Mouse (Mus musculus) limb, embryonic 12.5 days (tissue): Measurements from ENCODE around the gene Abcg4. TPM values are rescaled to one million over a fixed set of nuclear protein-coding genes. Genes with fewer than 3 reads are reported as not detected.

Source experiments
- microRNA-seq: library from miRNA; unstranded; fragments of <30 nt; microRNA quantifications from one replicate; pipeline ENCODE4, GENCODE M21; 2017
- polyA plus RNA-seq: library from polyadenylated mRNA; unstranded; fragments of >200 nt; fragmentation: Nextera tagmentation; extraction: Ambion mirVana; gene quantifications from 2 replicates; pipeline ENCODE4 v1.2.1, GENCODE M21; 2016

Abcg4 gene
- polyA plus RNA-seq, 1 experiment from 2014 or later = 7.0 TPM

Small RNA genes within 50 kb of the gene (microRNA-seq; reads per million reads assigned to microRNA genes)
- gene Gm44335 = 0.93 reads per million

Other genes with a start within 250 kb of the Abcg4 start
- 0.47 TPM in 1 of 2 replicates, not detected in the other for gene Thy1, start 245.2 kb downstream of the Abcg4 start, polyA plus RNA-seq
- 8.5 and 11.0 TPM in 2 replicates for gene Usp2, start 221.6 kb downstream of the Abcg4 start, polyA plus RNA-seq
- gene Mfrp, start 186.9 kb downstream of the Abcg4 start, polyA plus RNA-seq = 0.29 and 0.40 TPM in 2 replicates
- gene C1qtnf5, start 181.4 kb downstream of the Abcg4 start, polyA plus RNA-seq = 0.84 TPM in 1 of 2 replicates, not detected in the other
- gene Gm49380, start 175.1 kb downstream of the Abcg4 start, polyA plus RNA-seq = 0.08 and 0.17 TPM in 2 replicates
- gene Rnf26, start 175.1 kb downstream of the Abcg4 start, polyA plus RNA-seq = 89.6 and 91.4 TPM in 2 replicates
- 18.0 and 18.1 TPM in 2 replicates for gene Mcam, start 154.1 kb downstream of the Abcg4 start, polyA plus RNA-seq
- 18.4 and 18.7 TPM in 2 replicates for gene Cbl, start 54.6 kb downstream of the Abcg4 start, polyA plus RNA-seq
- gene Ccdc153, start 47.9 kb downstream of the Abcg4 start, polyA plus RNA-seq = not detected in 2 replicates
- not detected in 2 replicates for gene Pdzd3, start 37.1 kb downstream of the Abcg4 start, polyA plus RNA-seq
- gene Nlrx1, start 20.0 kb downstream of the Abcg4 start, polyA plus RNA-seq = 5.3 and 6.7 TPM in 2 replicates
- gene Hinfp, start 17.1 kb upstream of the Abcg4 start, polyA plus RNA-seq = 29.1 and 33.2 TPM in 2 replicates
- 7.9 and 8.1 TPM in 2 replicates for gene C2cd2l, start 31.7 kb upstream of the Abcg4 start, polyA plus RNA-seq
- gene Dpagt1, start 37.4 kb upstream of the Abcg4 start, polyA plus RNA-seq = 38.1 and 38.6 TPM in 2 replicates
- 429 and 481 TPM in 2 replicates for gene H2afx, start 46.1 kb upstream of the Abcg4 start, polyA plus RNA-seq
- 123 and 125 TPM in 2 replicates for gene Hmbs, start 55.6 kb upstream of the Abcg4 start, polyA plus RNA-seq
- 28.9 and 30.7 TPM in 2 replicates for gene Vps11, start 73.1 kb upstream of the Abcg4 start, polyA plus RNA-seq
- gene Hyou1, start 90.9 kb upstream of the Abcg4 start, polyA plus RNA-seq = 34.0 and 36.4 TPM in 2 replicates
- 11.1 and 12.8 TPM in 2 replicates for gene Slc37a4, start 108.2 kb upstream of the Abcg4 start, polyA plus RNA-seq
- gene Rps25, start 118.5 kb upstream of the Abcg4 start, polyA plus RNA-seq = 2,041 and 2,143 TPM in 2 replicates
- 147 and 161 TPM in 2 replicates for gene Trappc4, start 119.0 kb upstream of the Abcg4 start, polyA plus RNA-seq
- 35.1 and 38.4 TPM in 2 replicates for gene Ccdc84, start 130.0 kb upstream of the Abcg4 start, polyA plus RNA-seq
- 0.18 TPM in 1 of 2 replicates, not detected in the other for gene Foxr1, start 152.5 kb upstream of the Abcg4 start, polyA plus RNA-seq
- 0.31 and 0.65 TPM in 2 replicates for gene Upk2, start 166.4 kb upstream of the Abcg4 start, polyA plus RNA-seq
- gene Bcl9l, start 194.2 kb upstream of the Abcg4 start, polyA plus RNA-seq = 14.3 and 17.3 TPM in 2 replicates